Mouse (Mus musculus) embryo, embryonic 10.5 days (tissue): ENCODE data around the gene Cd84.

Experiments used
- DNase-seq: peaks from one replicate; pipeline ENCODE4 v3.0.0-alpha.2; 2015; ENCODE audit warnings: low spot score

Cd84 gene

DNA sequence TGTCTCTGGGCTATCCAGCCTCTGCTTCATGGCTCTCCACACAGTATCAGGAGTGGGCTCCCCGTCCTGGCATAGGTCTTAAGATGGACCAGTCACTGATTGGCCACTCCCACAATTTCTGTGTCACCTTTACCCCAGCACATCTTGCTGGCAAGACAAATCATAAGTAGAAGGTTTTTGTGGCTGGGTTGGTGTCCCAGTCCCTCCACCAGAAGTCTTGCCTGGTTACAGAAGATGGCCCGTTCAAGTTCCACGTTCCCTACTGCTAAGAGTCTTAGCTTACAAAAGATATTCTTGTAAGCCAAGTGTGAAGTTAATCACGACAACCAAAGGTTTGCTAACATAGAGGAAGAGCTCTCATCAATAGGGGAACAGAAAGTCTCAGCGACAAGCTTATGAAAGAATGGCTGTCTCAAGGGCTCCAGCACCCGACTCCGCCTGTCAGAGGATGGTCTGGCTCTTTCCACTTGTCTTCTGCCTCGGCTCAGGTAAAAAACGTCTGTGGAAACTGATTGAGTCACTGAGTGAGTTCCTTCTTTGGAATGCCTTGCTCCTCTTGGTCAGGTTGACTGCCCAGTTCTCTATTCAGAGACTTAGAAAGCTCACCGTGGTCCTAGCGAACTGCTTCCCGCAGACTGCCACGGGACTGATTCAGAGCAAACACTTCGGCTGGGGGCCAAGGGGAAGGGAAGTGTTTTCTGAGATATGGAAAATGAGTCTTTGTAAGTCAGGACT is 78.0 kb downstream of the Cd84 start, which contains the start of gene Slamf6:
Gene Slamf6, plus strand, starts transcription at position 211 of the 735 bp plus-strand sequence.
- DNase-seq = no peak

DNA sequence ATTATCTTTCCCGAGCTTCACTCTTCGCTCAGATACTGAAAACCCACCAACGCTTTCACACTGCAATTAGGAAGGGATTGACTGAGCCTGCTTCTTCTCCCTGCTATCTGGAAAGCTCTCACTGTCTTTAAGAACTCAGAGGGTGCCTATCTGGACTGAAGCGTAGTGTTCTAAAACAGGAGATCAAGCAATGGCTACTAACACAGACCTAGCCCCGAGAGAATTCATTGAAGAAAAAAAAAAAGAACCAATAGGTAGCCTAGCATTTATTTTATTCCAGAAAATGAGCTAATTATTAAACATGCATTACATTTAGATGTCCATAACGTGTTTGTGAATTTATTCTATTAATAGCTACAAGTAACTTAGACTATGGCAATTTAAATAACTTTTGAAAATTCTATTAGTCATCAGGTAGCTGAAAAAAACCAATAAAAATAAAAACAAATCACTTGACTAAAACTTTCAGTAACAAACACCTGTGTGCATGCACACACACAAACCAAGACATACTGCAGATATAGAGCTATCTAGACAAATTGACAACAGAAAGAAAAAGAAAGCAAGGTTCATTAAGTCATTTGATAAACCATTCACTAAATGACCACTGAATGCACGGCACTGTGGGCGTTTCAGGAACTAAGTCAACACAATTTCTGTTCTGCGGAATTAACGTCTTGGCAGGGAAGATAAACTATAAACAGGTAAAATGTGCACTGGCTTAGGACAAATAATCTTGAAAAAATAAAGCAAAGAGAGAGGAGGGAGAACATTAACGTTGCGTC is 78.8 kb downstream of the Cd84 start:
- DNase-seq = no peak

DNA sequence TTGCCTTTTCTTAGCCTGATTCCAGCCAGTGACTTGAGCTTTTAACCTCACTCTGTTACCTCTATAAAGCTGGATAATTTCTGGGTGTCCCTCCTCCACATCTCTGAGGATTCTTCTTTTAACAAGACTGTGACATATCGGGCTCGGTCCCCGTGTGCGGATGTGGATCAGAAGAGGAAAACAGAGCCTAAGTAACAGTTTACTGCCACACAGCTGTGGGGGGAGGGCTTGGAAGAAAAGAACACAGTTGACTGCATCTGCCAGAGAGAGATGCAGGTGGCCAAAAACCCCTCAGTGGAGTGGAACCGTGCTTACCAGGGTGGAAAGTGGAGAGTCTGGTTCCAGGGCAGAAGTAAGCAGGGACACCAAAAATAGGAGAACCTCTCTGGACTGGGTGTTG is 79.7 kb downstream of the Cd84 start:
- DNase-seq = no peak

DNA sequence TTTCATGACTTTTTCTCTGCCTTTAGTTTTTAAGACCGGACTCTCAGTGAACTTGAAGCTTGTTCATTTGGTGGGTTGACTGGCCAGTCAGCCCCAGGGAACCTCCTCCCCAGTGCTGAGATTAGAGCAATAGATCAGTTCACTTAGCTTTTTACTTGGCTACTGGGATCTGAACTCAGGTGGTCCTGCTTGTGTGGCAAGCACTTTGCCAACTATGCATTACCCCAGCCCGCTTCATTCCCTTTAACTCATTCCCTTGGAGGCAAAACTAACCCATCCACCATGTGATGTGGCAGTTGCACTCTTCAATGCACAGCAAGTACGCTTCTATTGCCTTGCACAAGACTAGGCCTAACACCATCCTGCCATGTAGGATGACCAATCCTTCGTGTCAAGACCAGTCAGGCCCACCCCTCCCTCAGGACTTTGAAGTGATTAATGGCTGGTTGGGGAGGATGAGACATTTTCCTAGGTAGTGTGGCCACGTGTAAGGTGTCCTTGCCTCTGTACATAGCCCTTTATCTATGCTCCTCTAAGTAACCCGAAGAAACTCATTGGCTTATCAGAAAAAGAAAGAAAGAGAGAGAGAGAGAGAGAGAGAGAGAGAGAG is 80.5 kb downstream of the Cd84 start:
- DNase-seq = no peak

DNA sequence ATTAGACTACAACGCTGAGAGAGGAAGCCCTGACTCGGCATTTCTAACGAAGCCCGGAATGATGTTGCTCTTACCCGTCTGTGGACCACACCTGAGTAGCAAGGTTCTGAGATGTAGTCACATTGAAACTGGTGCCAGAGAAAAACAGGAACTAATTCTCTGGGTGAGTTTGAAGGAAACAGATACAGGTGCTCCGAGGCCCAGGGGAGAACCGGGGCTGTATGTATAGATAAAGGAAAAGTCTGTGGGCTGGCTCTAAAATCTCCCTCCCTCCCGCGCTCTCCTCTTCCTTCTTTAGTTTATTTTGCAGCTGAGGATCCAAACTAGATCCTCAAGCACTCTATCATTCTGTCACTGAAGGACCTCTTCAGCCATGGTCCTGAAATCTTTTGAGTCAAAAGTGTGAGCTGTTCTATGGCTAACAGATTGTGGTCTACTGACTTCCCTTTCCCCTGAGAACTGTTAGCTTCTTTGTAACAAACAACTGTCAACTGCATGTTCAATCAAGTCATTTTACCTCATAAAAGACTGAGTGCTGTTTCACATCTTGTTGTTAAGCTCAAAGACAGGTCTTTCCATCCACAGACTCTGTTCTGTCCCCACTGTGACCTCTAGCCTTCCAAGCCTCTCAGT is 81.6 kb downstream of the Cd84 start:
- no peak for DNase-seq

DNA sequence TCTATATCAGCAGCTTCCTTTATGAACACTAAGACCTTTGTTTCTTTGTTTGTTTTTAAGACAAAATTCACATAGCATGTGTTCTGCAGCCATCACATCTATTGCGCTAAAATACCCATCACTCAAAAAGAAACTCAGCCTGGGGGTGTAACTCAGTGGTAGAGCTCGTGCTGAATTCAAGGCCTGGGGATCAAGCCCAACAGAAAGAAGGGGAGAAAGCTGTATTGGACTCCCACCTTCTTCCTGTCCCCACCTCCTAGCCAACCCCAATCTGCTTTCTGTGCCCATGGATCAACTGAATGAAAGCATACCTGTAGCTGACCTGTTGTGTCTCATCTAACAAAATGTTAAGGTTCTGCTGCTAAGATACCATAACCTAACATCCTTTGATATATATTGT is 82.1 kb downstream of the Cd84 start:
- no peak for DNase-seq

DNA sequence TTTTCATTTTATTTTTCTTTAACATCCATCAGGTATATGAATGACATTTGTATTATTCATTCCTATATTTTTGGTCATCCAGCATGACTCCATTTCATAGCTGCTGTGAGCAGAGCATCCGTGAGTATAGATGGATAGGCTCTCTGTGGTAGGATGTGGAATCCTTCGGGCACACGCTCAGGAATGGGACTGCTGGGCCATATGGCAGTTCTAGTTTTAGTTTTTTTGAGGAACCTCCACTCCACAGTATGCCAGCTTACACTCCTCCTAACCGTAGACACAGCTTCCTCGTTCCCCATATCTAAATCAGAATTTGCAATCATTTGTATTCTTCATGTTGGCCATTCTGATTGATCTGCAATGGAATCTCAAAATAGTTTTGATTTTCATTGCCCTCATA is 83.3 kb downstream of the Cd84 start:
- no peak for DNase-seq

DNA sequence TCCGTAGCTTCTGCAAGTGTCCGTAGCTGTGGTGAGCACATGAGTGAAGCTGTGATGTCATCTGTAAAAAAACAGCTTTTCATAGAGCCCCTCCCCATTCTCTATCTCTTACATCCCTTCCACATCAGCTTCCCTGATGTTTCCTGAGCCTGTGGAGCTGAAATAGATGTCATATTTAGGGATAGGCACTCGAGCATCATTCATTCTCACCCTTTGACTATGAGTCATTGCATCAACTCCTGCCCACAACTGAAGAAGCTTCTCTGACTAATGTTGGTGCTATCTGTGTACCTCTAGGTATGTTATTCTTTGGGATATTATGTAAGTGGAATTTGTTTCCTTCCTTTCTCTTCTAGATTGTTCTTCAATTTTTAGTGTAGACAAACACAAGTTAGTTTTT is 85.4 kb downstream of the Cd84 start:
- DNase-seq = no peak

DNA sequence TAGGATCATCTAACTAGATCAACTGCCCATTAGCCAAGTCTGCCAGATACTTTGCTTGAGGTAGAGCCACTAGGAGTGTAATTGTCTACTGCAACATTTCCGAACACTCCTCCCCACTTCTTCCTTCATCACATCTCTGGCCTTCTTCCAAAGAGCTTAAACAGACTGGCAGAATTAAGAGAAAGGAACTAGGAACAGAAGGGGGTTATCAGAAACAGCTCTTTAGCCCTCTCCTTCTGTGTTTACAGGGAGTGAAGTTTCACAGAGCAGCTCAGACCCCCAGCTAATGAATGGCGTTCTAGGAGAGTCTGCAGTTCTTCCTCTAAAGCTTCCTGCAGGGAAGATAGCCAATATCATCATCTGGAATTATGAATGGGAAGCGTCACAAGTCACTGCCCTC is 94.4 kb downstream of the Cd84 start:
- DNase-seq = no peak

DNA sequence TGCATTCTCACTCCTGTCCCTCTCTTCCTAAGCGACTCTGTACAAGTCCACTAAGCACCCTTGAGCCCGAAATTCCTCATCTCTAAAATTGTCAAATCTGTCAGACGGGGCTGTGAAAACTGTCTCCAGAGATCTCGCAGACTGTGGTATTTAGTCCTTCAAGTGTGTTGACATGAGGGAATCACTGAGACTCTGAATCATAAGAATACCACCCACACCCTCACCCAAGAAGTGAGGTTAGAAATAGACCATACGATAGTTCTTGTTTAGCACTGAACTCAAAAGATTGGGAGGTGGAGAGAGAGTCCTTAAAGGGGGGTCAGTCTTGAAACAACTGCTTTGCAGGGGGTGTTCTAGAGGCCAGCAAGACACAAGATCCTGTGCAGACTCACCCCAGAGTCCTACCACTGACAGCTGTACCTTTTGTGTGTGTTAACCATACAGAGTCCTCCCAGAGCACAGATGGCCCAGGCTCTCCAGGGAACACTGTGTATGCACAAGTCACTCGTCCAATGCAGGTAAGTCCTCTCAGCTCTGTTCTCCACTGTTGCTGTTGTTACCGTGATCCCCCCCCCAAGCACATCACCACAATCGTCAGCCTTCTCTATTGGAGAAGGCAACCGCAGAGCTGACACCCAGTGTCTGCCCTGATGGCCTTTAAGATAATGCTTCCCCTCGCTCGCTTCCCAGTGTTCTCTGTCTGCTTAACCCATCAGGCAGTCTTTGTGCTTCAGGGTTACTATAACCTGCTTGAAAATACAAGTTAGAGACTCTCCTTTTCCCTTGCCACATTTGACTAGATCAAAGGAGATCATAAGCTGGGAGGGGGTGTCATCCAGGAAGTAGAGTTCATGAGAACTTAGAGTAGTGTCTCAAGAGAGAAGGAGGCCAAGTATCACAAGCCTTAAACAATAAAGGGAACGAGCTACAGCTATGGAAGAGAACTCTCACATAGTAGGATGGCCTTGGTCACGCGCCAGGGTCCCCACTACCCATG is 99.8 kb downstream of the Cd84 start:
- no peak for DNase-seq
